Mouse (Mus musculus) right cerebral cortex, adult 18-20 months (tissue): ENCODE measurements at regions not wholly inside any gene's neighbourhood (a gene's known extent, or its start where the extent isn't known, plus 50 kb on each side); places are given as distances from the start of the nearest gene placed in this dataset.

Experiments
- DNase-seq: peaks from one replicate; pipeline ENCODE4 v3.0.0; 2022; ENCODE audit warnings: mixed read lengths

DNA sequence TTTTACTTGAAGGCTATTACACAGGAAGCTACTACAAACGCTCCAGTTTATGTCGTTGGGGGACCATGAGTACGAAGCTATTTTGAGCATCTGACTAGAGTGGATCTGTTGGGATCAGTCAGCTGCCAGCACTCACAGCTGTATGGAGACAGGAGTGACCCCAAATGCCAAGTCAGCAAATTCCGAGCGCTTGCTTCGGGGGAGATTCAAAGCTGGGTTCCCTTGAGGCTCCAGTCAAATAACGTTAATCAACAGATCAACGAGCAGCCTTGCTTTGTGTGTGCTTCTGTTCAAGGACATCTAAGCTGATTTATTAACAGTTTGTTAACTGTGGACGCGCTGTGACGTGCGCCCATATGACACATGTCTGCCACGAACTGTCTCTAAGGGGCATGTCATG lies 349.5 kb downstream of the Ajap1 start:
- no peak for DNase-seq

DNA sequence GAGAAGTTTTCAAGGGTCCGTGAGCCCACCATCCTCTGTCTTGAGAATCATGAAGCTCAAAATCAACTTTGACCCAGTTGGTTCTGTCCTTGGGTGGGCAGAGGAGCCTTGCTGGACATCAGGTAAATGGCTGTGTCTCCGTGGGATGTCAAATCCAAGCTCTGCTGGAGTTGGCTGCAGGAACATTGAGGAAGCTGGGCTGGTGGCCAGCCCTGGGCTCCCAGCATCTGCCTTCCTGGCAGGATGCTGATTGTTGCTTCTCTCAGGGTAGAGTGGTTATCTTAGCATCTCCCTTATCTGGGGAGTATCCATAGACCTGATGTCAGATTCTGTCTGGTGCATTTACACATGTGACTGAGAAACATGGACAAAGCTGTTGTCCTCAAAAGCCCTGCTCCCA lies 353.3 kb downstream of the Ajap1 start:
- DNase-seq: peak; percentile 53

DNA sequence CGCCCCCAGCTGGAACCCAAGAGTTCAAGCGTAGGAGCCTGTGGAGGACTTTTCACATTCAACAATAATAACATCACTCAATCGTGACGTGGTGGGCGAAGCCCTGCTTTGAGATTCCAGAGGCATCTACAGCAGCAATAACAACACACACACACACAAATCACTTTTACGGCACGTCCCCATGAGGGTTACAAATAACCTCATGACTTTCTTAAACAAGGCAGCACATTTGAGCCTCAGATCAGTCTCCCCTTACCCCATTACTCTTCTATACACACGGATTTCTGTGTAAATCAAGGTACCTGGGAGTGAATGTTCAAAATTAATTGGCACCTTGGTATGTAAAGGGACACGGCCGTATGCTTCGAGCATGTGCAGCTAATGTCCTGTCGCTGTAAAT lies 354.4 kb downstream of the Ajap1 start:
- no peak for DNase-seq

DNA sequence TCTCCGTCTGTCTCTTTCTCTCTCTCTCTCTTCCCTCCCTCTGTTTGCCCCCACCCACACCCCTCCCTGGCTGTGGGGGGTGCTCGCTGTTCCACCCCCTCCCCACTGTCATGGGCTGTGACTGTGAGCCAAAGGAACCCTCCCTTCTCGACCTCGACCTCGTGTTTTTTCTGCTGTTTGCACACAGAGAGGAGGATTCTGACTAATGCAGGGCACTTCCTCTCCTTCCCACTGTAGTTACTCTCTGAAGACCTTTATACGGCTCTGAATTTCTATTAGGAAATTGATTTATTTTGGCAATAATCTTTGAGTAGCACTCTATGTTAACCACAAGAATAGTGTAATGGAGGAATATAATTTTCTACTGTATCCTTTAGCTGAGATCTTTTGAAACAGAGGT lies 362.1 kb downstream of the Ajap1 start:
- DNase-seq: no peak

DNA sequence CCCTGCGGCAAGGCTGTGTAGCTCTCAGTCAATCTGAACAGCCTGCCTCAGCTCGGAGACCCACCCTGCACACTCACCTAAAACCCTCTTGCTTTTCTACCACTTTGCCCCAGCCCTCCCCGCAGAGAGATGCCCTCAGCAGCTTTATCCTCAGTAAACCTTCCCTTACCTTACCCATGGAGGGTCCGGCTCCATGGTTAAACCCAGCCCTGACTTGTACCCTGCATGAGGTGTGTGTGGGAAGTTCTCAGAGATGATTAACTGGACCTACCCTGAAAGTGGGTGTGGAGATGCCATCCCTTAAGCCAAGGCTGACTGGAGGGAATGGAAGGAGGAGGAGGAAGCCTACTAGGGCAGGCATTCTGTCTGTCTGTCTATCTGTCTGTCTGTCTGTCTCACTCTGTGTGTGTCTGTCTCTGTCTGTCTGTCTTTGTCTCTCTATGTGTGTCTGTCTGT lies 362.9 kb downstream of the Ajap1 start:
- no peak for DNase-seq

- no peak for DNase-seq
Observed at GRCm38 (mm10) chr4:153118824-153119646, 363.6 kb downstream of the Ajap1 start.

DNA sequence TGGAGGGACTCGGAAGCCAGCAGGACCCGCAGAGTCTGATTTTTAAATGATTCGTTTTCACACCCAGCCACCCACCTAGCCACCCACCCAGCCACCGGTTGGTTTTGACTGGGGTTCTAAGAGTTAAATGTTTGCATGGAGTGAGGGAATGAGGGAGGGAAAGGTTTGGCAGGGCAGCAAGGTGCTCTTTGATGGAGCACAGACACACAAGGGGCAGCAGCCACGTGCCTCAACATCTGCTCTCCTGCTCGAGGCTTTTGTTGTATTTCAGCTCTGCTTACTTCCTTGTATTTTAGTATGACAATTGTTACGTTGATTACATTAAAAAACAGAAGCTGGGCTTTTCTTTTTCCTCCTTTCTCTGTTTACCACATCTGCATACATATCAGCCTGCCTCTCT lies 367.6 kb downstream of the Ajap1 start:
- no peak for DNase-seq

DNA sequence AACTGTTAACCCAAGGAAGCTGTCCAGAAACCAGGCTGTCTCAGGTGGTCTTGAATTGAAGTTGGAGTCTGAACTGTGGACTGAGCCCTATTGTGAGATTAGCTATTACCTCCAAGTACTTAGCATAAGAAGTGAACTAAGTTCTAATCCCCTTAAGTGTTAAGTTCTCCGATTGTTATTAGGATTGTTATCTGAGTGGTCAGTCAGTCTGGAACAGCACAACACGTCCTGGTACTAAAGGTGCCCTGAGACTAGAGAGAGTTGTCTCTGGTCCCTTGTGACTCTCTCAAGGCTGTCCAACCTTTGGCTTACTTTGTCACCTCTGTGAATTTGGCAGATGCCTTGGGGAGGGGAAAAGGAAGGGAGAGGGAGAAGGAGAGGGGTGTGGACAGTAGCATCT lies 369.0 kb downstream of the Ajap1 start:
- DNase-seq: no peak

DNA sequence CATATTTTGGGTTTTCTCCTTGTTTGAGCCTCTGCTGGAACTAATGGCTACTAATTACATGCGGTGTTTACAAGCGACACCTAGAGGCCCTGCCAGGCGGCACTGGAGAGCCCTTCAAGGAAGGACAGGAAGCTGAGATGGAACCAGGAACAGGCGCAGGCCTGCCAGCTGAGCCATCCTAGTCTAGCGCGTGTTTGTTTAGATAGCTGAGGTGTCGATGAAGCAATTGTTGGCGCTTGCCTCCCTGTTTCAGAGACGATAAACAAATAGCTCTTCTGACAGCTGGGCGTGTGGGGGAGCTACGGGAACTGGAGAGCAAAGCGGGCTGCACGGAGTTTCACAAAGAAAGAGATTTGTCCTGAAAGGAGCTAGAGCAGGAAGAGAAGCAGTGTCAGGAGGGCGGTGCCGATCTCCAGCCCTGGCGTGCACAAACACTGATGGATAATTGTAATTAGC lies 372.3 kb downstream of the Ajap1 start:
- peak; percentile 46 for DNase-seq

DNA sequence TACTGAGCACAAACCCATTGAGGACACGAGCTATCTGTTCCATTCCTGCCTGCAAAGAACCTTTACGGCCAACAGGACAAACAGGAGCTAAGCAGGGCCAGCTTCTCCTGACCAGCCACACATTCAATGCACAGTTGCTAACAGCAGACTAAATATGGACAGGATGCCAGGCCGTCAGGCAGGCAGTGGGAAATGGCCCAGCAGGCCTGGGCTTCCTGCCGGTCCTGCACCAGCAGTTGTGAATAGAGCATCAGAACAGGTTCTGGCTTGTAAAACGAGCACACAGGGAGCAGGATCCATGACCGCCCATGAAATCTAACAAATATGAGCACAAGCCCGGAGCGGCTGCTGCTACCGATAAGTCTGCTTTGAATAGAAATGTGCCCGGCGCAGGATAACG lies 384.0 kb downstream of the Ajap1 start:
- no peak for DNase-seq

- DNase-seq: no peak
Observed at GRCm38 (mm10) chr4:153097601-153098000, 385.0 kb downstream of the Ajap1 start.

DNA sequence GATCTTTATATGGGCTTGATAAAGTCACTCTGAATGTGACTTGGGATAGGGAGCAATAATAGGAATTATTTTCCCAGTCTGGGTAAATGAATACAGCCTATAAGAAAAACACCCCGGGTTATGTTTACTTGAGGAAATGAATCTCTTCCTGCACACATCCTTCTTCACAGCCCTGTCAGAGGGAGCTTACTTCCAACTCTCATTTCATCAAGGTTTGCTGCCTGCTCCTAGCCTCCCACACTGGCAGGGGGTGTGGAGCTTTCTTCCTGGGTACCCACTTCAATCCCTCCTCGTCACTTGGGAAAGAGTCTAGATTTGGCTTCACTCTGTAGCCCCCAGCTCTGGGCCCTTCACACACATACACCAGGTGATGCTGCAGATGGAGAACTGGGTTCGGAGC lies 389.5 kb downstream of the Ajap1 start:
- no peak for DNase-seq

- no peak for DNase-seq
Observed at GRCm38 (mm10) chr4:153082166-153082565, 400.4 kb downstream of the Ajap1 start.

- DNase-seq: no peak
Observed at GRCm38 (mm10) chr4:153074590-153074989, 408.0 kb downstream of the Ajap1 start.

DNA sequence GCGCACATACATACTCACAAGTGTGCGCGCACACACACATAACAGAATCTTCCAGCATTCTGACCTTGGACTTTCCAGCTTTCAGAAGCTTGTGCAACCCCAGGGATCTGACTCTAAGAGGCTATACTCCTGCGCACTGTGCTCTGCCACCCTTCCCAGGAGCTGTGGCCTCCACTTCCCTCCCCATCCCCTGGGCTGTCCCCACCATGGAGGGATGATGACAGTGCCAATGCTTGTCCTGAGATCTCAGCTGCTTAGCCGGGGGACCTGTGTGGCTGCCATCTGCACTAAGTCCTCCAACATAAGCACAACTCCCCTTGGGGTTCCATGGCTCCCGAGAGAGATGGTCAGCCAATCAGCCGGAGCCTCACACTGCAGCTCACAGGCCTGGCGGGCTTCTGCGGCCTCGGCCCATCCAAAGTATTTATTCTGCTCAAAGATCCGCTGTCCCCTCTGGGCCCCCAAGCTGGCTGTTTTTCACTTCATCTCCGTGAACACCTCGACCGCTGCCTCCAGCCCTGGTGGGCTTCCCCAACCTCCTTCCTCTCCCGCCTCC lies 412.3 kb downstream of the Ajap1 start:
- DNase-seq: no peak

- DNase-seq: no peak
Observed at GRCm38 (mm10) chr4:153068484-153069033, 414.1 kb downstream of the Ajap1 start.

DNA sequence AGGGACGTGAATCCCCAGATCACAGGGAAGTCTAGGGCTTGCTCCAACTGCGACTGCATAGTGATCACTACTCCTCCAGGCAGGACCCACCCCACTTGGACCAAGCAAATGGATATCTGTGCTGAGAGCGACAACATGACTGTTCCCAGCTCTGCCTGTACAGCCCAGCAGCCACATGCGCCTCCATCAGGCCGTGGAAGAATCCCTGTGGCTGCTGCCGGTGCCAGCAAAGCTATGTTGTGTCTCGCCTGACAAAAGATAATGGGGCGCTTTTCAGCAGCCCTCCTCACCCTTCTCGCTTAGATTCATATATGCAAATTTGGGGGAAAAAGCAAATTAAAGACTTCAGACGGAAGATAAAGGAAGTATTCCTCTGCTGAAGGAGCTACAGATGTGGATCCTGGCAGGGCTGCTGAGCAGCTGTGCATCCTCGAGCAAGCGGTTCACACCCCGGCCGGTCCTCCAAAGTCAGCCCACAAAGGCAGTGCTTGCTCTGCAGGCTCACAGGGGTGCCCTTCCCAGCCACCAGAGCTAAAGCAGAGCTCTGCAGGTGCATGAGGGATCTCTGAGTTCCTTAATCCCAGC lies 418.5 kb downstream of the Ajap1 start:
- DNase-seq: no peak

- no peak for DNase-seq
Observed at GRCm38 (mm10) chr4:153063402-153063801, 419.2 kb downstream of the Ajap1 start.

DNA sequence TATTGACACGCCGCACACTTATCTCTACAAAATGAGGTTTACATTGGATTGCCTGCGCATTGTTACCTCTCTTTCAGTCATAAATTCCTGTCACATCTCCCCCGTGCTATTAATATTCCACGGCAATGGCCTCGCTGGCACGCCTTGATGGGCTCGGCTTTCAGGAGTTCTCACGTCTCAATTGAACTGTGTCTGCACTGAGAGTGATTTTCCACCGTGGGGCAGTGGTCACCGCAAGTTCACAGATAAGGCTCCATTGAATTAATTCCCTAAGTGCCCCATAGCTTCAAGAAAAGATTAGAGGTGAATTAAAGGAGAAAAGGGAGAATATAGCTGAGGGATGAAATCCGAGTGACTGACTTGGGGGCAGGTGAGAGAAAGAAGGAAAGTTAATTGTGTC lies 424.5 kb downstream of the Ajap1 start:
- no peak for DNase-seq

DNA sequence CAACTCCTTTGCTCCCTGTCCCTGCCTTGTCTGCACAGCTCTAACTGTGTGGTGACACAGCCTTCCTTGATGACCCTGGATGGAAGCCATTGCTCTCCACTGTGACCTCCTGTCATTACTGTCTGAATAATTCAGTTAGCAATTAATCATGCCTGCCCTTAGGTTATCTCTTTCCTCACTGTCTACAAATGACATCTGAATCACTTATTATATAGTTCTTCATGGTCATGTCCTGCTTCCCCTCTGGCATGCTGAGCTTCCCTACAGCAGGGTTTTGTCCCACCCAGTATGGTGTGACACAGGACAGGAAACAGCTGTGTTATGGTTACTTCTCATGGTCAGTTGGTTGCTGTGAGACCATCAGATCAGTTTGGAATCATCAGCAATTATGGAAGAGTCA lies 458.9 kb downstream of the Ajap1 start:
- DNase-seq: no peak

GRCm38 (mm10) chr4:153019211-153019610 lies 463.4 kb downstream of the Ajap1 start:
- no peak for DNase-seq

DNA sequence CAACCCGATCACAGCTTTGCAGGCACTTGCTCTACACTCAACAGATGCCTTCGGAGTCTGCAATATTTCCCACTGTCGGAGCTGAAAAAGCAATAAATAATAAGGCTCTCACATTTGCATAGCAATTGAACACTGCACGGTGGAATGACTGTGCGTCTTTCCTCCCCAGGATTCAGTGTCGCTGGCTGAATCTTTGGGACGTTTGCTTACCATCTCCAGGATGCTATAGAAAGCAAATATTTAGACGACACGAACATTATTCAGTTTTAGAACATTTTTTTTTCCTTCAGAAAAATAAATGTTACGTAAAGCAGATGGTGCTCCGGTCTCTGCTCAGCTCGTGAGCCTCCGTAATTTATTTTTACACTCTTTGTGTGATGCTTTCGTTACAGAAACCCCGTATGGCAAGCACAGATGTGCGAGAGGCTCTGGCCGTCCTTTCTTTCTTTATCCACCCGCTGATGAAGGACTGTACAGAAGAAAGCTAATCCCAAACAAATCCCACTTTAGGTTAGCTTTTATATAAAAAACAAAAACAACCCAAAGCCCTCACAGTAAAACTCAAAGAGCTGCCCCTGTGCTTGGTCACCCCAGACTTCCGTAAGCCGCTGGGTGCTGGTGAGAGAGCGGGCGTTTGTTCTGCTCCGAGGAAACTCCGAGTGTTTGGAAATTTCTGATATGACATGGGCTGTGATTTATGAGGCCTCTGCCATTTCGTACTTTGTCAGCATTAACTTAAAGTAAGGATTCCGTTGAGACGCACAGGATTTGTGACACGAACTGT lies 464.3 kb downstream of the Ajap1 start:
- peak; percentile 68 for DNase-seq

GRCm38 (mm10) chr4:153017816-153018137 lies 464.8 kb downstream of the Ajap1 start:
- DNase-seq: no peak
